13 mouse cellular contexts compared by ENCODE assay signal in the genomic region with DNA sequence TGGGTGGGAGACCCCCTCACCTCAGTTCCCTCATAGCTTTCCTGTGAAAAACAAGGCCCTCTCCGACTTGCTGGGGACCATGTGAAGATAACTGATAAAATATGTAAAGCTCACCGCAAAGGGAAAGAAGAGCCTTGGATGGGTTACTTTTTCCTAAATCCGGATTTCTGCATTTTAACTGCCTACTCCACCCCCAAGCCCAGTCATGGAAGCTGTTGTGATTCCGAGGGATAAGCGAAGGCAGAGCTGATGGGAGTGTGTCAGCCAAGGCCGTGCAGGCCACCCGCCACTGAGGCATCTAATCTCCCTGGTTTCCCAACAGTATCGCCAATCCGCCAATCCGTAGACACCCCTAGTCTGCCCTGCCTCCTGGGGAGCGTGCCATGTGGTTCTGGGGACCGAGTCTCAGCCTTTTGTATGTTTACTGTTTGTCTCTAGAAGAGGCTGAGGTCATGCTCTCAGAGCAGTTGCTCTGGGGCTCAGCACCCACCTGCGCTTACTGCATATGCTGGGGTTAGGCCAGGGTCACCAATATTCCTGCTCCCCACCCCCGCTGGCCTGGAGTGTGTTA. TPM values are rescaled to one million over a fixed set of nuclear protein-coding genes. Genes with fewer than 3 reads are reported as not detected.
DNase-seq lines count a peak whose midpoint lies in the region; ATAC-seq and TF ChIP-seq lines count a peak whose summit lies in the region.
"Had no signal": no experiment of that assay in that cellular context is flagged by ENCODE, and none has a peak within 500 bp of the region (broad histone marks: within the 10 kb centered on the region; RNA-seq: fewer than 3 reads in every experiment).

No protein-coding gene starts in this region.

- 71% methylated on average over 14 of the region's 14 CpGs for WGBS in limb, embryonic 11.5 days
- 71% methylated on average over 14 of the region's 14 CpGs for WGBS in limb, embryonic 10.5 days

- H3K9ac ChIP-seq in limb, embryonic 11.5 days (ENCODE audit: low read length): no peak overlapping the region
- H3K9ac ChIP-seq in ES-E14 (ENCODE audit: insufficient read depth, low read depth, low read length, poor library complexity, severe bottlenecking): 0 out of 2 replicates have a peak overlapping the region, but pooled peaks have one; percentile 6
- H3K9ac ChIP-seq: embryonic facial prominence, embryonic 15.5 days; midbrain, embryonic 12.5 days had no signal

- no peak overlapping the region for H3K4me3 ChIP-seq in gastrocnemius, adult 2 months
- H3K4me3 ChIP-seq in limb, embryonic 11.5 days (ENCODE audit: low read depth, low read length): no peak overlapping the region
- no peak overlapping the region for H3K4me3 ChIP-seq in limb, embryonic 10.5 days
- no peak overlapping the region for H3K4me3 ChIP-seq in ES-E14 (ENCODE audit: insufficient read depth in 1 of 2, low read depth in 1 of 2, low read length in 2 of 2, poor library complexity in 1 of 2, severe bottlenecking in 1 of 2)
- H3K4me3 ChIP-seq: embryonic facial prominence, embryonic 15.5 days; hindbrain, embryonic 13.5 days; midbrain, embryonic 12.5 days had no signal

- no peak for TF ChIP-seq CTCF in gastrocnemius, adult 2 months (IDR thresholded peaks at IDR 0.05)

- no peaks in the 10 kb centered on the region for H3K36me3 ChIP-seq in limb, embryonic 11.5 days (ENCODE audit: control insufficient read depth, insufficient read depth, low read length)
- peaks cover 15% of the 10 kb centered on the region for H3K36me3 ChIP-seq in limb, embryonic 10.5 days
- H3K36me3 ChIP-seq in ES-E14 (ENCODE audit: control insufficient read depth, insufficient read depth, low read length, poor library complexity, severe bottlenecking): no peaks in the 10 kb centered on the region
- H3K36me3 ChIP-seq: hindbrain, embryonic 13.5 days had no signal

- intact Hi-C loops in gastrocnemius, adult 2 months (cut with DNase I): no loop called here
- intact Hi-C loops in left cerebral cortex, postnatal 14 days (cut with DNase I): no loop called here

- H3K4me2 ChIP-seq in limb, embryonic 11.5 days (ENCODE audit: low read depth, severe bottlenecking): no peak overlapping the region
- H3K4me2 ChIP-seq: embryonic facial prominence, embryonic 15.5 days; hindbrain, embryonic 13.5 days; midbrain, embryonic 12.5 days had no signal

- ATAC-seq in limb, embryonic 11.5 days (ENCODE audit: insufficient number of reproducible peaks, low FRiP score, low TSS enrichment, low read depth): peak; percentile 31; the same call in 1 of the 2 replicates

- no peaks in the 10 kb centered on the region for H3K27me3 ChIP-seq in limb, embryonic 11.5 days (ENCODE audit: control insufficient read depth, insufficient read depth, low read length)
- no peaks in the 10 kb centered on the region for H3K27me3 ChIP-seq in limb, embryonic 10.5 days (ENCODE audit: low read depth, poor library complexity, severe bottlenecking)
- H3K27me3 ChIP-seq: embryonic facial prominence, embryonic 15.5 days; hindbrain, embryonic 13.5 days had no signal

- no peaks in the 10 kb centered on the region; the same call in 1 of the 2 replicates for H3K4me1 ChIP-seq in limb, embryonic 11.5 days (ENCODE audit: control insufficient read depth, insufficient read depth, low read length)
- H3K4me1 ChIP-seq in limb, embryonic 10.5 days: peaks cover 38% of the 10 kb centered on the region
- peaks cover 1 to 10% of the 10 kb centered on the region in 2 experiments; a peak in 3 of 4 replicates for H3K4me1 ChIP-seq in ES-E14 (ENCODE audit: control insufficient read depth in 2 of 2, insufficient read depth in 2 of 2, low read length in 2 of 2, poor library complexity in 1 of 2)

- no peaks in the 10 kb centered on the region for H3K9me3 ChIP-seq in limb, embryonic 11.5 days (ENCODE audit: control insufficient read depth, low read length)
- no peaks in the 10 kb centered on the region for H3K9me3 ChIP-seq in limb, embryonic 10.5 days (replicated peaks)
- no peaks in the 10 kb centered on the region for H3K9me3 ChIP-seq in ES-E14 (ENCODE audit: control insufficient read depth, insufficient read depth, low read depth, low read length)
- H3K9me3 ChIP-seq: embryonic facial prominence, embryonic 15.5 days; hindbrain, embryonic 13.5 days; midbrain, embryonic 12.5 days had no signal

- no peak for DNase-seq in gastrocnemius, adult 2 months
- DNase-seq in gastrocnemius, adult 18-20 months (ENCODE audit: low spot score): no peak
- no peak for DNase-seq in limb, embryonic 11.5 days (ENCODE audit: low spot score)
- no peak for DNase-seq in limb, embryonic 10.5 days (ENCODE audit: low spot score)
- no peak for DNase-seq in ES-E14 (ENCODE audit: low read depth, low spot score)
- DNase-seq in liver: peak; percentile 30
- DNase-seq in left cerebral cortex, postnatal 14 days (ENCODE audit: low spot score in 2 of 2): no peak
- DNase-seq in cerebellum, postnatal 14 days: no peak
- DNase-seq: cerebellum, postnatal 25 days; kidney, adult 9 months had no signal

- in situ Hi-C loops in ES-E14 (cut with MboI; ENCODE audit: low sequenced_read_pairs in 2 of 2, unreplicated experiment in 2 of 2): no loop called here

- peak overlapping the region; percentile 60 for H3K27ac ChIP-seq in gastrocnemius, adult 2 months
- H3K27ac ChIP-seq in limb, embryonic 11.5 days (replicated peaks; ENCODE audit: low read depth, low read length): no peak overlapping the region
- no peak overlapping the region for H3K27ac ChIP-seq in limb, embryonic 10.5 days
- H3K27ac ChIP-seq in ES-E14 (ENCODE audit: insufficient read depth, low read depth, low read length, poor library complexity, severe bottlenecking): no peak overlapping the region
- H3K27ac ChIP-seq: hindbrain, embryonic 13.5 days; midbrain, embryonic 12.5 days had no signal

TF ChIP-seq in ES-E14, 5 proteins besides CTCF, POLR2A, EP300 and RAD21:
- TF ChIP-seq MAFK (IDR thresholded peaks at IDR 0.05; ENCODE audit: insufficient read depth, low read depth, low read length) (no peak), HCFC1 (IDR thresholded peaks at IDR 0.05; ENCODE audit: borderline replicate concordance, insufficient read depth, low read length) (no peak)

RNA-seq across cellular contexts. Expression of a gene that starts 18.2 kb away (rescaled TPM):
- total RNA-seq in gastrocnemius, adult 2 months (2021): 10 to 100 TPM in 1 of 2 experiments, 1 to 10 TPM in 1; 4.9 to 10.7 TPM
- 10 to 100 TPM; 11.5 to 14.0 TPM for total RNA-seq in gastrocnemius, adult 18-20 months (2021)
- polyA plus RNA-seq in limb, embryonic 11.5 days (2014; fragmentation: Nextera tagmentation; extraction: Ambion mirVana): 107 and 108 TPM in 2 replicates
- 67.5 and 83.4 TPM in 2 replicates for polyA plus RNA-seq in limb, embryonic 10.5 days (2016; fragmentation: Nextera tagmentation; extraction: Ambion mirVana)
- 13.4 and 16.9 TPM in 2 replicates for total RNA-seq in ES-E14 (2012; rRNA removed)
- 10 to 100 TPM; 26.3 to 28.9 TPM for total RNA-seq in left cerebral cortex, postnatal 14 days (2021)
